Mouse (Mus musculus): Measurements from ENCODE around the gene Sema5b. TPM values are rescaled to one million over a fixed set of nuclear protein-coding genes. Genes with fewer than 3 reads are reported as not detected.

Gene Sema5b
- total RNA-seq (2021) = 1 to 10 TPM; 1.3 to 1.5 TPM

DNA sequence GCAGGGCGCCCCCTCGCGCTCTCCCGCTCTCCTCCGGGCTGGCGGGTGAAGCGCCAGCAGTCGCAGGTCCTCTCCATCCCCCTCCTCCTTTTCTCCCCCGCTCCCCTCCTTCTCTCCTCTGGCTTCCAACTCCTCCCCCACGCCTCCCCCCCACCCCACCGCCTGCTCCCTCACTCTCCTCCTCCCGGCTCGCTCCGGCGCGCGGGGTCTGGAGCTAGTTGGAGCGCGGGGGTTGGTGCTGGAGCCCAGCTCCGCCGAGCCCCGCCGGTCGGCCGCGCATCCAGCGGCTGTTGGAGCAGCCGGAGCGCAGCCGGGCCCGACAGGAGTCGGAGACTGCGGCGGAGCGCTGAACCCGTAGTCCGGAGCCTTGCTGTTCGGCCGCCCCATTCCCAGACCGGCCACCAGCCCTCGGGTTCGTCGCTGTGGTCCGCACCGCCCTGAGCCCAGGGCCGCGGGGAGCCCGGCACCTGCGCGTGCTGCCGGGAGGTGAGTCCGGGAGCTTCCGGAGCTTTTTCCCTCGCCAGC is at the start of gene Sema5b:
TSS of gene Sema5b (plus strand) at position 29 of the 525 bp plus-strand sequence.
- intact Hi-C loops (cut with DNase I) = loop anchor here (2.0 kb wide), 2 partner anchors 222 to 276 kb away; no protein-coding TSS in a partner anchor
- peak; percentile 38 to 42 for DNase-seq

DNA sequence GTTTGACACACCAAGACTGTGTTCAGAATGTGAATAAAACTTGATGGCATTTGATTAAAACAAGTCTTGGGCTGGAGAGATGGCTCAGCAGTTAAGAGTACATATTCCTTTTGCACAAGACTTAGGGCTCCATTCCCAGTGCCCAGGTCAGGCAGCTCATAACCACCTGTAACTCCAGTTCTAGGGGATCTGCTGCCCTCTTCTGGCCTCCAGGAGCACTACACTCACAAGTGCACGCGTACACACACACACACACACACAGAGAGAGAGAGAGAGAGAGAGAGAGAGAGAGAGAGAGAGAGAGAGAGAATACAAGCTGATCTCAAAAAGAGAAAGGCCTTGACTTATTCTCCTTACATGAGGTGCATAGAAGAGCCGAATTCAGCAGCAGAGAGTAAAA is 40.6 kb upstream of the Sema5b start:
- intact Hi-C loops (cut with DNase I) = no loop called here
- no peak for DNase-seq

- no peak for DNase-seq
- intact Hi-C loops (cut with DNase I) = no loop called here
Observed at GRCm38 (mm10) chr16:35501106-35501760, 39.7 kb upstream of the Sema5b start.

GRCm38 (mm10) chr16:35502456-35502855 is 38.5 kb upstream of the Sema5b start:
- intact Hi-C loops (cut with DNase I) = no loop called here

DNA sequence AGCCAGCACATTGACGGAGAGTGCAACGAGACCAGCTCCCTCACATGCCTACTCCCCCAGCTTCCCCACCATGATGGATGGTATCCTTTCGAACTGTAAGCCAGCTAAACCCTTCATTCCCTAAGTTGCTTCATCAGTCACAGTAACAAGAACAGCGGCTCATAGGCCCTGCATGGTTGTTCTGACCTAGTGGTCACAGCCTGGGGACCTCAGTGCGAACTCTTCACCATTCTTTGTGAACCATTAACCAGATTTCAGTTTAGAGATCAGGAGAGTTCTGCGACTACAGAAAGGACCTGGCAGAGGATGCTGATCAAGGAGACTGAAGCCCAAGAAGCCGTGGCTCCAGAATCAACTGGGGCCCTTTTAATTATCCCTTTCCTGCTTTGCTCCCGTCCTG is 36.7 kb upstream of the Sema5b start:
- DNase-seq = no peak
- intact Hi-C loops (cut with DNase I) = no loop called here

More at GRCm38 (mm10) chr16:35502456-35502855, 38.5 kb upstream of the Sema5b start:
- no peak for DNase-seq

- no peak for DNase-seq
- intact Hi-C loops (cut with DNase I) = no loop called here
Observed at GRCm38 (mm10) chr16:35505786-35506185, 35.2 kb upstream of the Sema5b start.

DNA sequence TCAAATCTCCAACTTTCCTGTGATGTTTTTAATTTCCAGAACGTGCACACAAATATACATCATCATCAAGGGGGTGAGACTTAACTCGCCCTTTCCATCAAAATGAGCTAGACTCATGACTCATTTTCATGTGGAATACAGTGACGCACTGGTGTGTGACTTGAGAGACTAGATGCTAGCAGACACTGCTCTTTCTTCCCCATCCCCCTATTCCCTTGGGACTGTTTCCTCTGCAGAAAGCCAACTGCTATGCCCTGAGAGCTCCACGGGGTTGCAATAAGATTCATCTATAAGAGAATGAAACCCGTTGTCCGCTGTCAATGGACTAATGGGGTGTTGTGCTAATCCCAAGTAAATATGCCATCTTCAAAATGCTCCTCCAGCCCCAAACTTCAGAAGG is 32.4 kb upstream of the Sema5b start:
- no peak for DNase-seq
- intact Hi-C loops (cut with DNase I) = no loop called here

DNA sequence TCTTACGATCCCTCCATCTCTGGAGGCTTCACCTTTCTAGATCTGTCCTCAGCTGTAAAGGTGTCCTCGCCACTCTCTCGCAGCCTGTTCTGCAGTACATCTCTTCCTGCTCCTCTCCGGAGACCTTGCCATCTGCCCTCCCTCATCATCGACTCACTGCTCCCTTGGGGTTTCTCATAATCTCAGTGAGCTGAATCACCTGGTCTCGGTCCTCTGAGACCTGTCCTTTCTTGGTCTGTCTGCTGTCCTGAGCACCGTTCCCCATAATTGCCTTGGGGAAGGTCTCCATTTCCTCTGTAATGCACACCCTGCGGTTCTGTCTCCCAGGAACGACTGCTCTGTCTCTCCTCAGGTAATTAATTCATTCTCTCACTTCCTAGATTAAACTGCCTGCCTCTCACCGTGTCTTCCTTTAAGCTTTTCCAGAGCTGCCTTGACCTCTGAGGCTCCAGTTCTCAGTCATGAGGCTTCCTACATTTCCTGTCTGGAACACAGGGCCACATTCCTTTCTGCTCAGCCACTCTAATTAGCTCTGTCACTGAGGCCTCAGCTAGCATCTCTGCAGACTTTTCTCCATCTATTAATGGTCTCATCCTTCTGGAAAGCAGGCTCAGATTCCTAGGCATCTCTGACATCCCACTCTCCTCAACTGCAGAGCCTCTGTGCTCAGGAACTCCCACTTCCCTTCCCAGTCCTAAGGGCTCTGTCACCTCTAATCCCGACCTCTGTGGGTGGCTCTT is 31.4 kb upstream of the Sema5b start:
- intact Hi-C loops (cut with DNase I) = no loop called here
- DNase-seq = no peak

DNA sequence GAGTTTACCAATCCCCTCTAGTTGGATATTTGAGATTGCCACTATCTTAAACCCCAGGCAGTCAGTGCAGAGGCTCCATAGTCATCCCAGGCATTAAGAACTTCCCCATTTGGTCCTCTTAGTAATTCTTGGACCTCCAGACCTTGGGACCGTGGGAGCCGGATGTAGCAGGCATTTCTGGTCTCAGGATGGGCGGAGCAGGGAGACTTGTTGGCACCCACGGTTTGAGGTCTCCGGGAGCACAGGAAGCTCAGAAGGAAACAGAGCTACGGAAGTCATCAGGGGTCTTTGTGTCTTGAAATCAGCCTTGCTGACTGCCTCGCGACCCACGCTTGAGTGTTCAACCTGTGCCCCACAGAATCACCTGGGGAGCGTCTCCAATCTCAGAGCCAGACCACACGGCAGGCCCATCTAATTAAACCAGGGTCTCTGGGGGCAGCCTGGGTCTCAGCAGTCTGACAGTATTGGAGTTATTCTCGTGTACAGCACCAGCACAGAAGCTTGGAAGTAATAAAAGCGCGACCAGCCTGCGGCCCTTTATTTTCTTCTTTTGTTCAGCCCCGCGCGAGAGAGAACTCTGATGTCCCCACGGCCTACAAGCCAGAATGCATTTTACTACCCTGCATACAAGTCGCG is 24.9 kb upstream of the Sema5b start:
- intact Hi-C loops (cut with DNase I) = no loop called here
- DNase-seq = no peak

- DNase-seq = peak in 1 of 2 experiments; percentile 13
- intact Hi-C loops (cut with DNase I) = no loop called here
Observed at GRCm38 (mm10) chr16:35517976-35518951, 22.7 kb upstream of the Sema5b start.

DNA sequence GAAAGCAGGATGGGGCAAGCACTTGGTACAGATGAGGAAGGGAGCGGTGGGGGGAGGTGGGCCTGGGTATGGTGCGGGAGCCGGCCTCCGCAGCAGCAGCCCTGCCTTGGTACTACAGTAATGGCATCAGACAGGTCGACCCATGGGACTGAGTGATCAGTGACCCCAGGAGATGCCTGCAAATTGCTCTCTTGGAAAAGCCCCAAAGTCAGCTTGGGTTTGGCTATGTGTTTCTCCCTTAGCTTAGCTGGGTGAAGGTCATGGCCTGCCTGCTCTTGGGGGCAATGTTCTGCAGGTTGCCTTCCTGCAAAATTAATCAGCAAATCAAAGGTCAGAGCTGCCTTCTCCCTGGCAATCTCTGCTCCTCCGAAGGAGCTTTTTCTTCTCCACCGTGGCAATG is 21.7 kb upstream of the Sema5b start:
- no peak for DNase-seq
- intact Hi-C loops (cut with DNase I) = no loop called here

- intact Hi-C loops (cut with DNase I) = no loop called here
- DNase-seq = no peak
Observed at GRCm38 (mm10) chr16:35524200-35524599, 16.7 kb upstream of the Sema5b start.

GRCm38 (mm10) chr16:35534630-35535029 is 6.3 kb upstream of the Sema5b start:
- intact Hi-C loops (cut with DNase I) = no loop called here
- DNase-seq = no peak

- intact Hi-C loops (cut with DNase I) = no loop called here
- DNase-seq = no peak
Observed at GRCm38 (mm10) chr16:35537651-35538050, 3.3 kb upstream of the Sema5b start.

GRCm38 (mm10) chr16:35539041-35539440 is 1.9 kb upstream of the Sema5b start:
- intact Hi-C loops (cut with DNase I) = no loop called here
- no peak for DNase-seq

DNA sequence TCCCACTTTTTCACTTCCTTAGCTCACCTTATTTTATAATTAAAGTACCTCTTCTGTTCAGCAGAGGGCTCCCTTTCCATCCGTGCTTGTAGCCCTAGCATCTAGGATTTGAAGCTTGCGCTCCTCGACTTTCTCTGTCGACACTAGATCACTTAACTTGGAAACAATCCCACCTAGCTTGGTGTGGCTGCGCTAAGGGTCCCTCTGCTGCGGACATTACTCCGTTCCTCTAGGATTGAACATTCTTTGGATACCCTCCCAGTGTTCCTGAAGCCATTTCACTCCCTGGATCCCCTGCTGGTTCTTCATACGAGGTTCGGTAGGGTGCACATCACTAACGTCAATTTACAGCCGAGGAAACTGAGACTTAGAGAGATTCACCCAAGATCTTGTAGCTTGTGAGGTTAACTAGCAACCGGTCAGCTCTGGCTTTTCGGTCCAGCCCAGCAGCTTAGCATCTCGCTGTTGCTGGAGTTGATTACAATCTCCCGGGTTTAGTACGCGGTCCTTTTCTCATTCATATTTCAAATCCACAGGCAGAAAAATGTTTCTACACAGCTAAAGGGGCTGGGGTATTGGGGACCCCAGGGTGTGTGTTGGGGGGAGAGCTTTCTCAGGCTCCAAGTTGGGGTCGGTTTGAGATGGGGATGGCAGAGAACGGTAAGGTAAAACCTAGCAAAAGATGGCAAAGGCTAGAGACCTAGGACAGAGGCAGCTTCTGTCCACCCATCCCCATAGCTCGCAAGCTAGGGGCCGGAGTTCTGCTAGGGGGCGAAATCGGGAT is 420 bp upstream of the Sema5b start:
- DNase-seq = peak; percentile 47 to 58
- intact Hi-C loops (cut with DNase I) = loop anchor here (1.0 to 2.0 kb wide), 3 partner anchors 88 to 276 kb away; no protein-coding TSS in a partner anchor

DNA sequence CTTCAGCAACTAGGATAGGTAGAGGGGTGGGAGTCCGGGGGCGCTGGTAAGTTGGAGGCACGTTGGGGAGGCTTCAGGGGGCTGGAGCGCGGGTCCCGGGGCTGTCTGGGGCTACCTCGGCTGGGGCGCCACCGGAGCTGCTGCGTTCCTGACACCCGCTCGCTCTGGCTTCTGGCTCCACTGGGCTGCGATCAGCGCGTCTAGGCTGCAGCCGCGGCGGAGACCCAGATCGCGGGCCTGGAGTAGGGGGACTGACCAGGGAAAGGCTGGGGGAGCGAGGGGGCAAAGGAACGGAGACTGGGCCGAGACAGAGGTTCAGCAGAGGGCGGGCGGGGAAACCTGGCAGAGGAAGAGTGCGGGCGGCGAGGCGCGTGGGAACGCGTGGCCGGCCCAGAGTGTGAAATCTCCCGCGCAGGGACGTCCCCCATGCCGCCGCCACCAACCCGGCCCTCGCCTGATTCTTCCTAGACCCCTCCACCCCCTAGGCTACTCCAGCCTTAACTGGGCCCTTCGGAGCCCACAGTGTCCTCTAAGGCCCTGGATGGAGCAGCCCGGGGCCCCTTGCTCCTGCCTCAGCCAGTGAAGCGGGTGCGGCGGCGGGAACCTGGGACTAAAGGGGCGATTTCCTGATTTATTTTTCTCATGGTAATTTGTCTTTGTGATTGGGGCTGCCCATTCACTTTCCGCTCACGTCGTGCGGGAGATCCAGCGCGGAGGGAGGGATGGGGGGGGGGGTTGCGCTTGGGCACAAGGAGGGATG is 896 bp downstream of the Sema5b start:
- peak; percentile 27 to 31 for DNase-seq
- intact Hi-C loops (cut with DNase I) = loop anchor here (2.0 kb wide), 2 partner anchors 223 to 275 kb away; no protein-coding TSS in a partner anchor

DNA sequence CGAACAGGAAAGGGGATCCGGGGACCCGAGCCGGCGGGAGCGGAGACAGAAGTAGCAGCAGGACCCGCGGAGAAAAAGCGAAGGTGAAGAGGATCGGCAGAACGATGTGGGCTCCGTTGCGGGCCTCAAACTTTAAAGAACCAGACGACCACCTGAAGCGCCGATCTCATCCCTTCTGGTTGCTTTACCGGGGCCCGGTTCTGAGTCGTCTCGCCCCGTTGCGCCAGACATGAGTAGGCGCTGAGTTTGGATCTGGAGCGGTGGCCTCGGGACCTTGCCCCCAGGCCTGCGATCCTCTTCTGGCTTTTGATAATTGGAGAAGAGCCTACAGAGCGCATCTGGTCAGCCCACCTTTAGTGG is 1.5 kb downstream of the Sema5b start:
- no peak for DNase-seq
- intact Hi-C loops (cut with DNase I) = no loop called here

GRCm38 (mm10) chr16:35545723-35546122 is 4.8 kb downstream of the Sema5b start:
- no peak for DNase-seq
- intact Hi-C loops (cut with DNase I) = no loop called here
